Mouse (Mus musculus): ENCODE data around the gene Cpne4.

Cpne4 gene

DNA sequence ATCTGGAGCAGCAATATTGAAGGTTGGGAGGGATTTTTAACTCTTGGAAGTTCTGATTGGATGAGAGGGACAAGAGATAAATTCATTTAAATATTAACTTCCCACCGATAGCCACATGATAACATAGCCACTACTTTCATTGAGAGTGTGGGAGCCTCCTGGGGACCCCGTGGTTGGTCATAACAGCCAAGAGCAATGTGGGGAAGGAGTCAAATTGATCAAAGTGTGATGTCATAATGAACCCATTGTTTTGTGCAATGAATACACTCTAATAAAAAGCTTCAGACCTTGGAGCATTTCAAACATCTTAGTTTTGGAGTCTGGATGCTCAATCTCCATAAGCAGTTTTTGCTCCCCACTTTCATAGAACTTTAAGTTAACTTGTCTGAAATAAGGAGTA is at the start of gene Cpne4:
TSS of gene Cpne4 (plus strand) at position 301 of the 400 bp plus-strand sequence.
- no peak for DNase-seq (ENCODE audit: low spot score in 2 of 2)

DNA sequence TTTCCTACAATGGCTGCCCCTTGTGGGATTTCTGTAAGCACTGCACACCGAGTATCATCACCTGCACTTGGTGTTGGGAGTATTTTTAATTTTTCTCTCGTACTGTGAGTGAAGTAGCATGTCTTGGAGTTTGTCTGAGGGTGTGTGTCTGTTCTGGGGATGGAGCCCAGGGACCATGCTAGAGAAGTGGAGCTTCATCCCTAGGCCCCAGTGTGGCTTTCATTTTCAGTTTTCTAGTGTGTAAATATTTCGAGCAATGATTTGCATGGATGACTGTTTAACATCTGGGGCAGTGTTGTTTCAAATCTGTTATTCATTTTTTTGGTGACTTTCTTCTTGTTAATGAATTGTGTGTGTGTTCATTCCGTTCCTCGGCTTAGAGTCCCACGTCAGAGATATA is 31.9 kb upstream of the Cpne4 start:
- no peak for DNase-seq (ENCODE audit: low spot score in 2 of 2)

DNA sequence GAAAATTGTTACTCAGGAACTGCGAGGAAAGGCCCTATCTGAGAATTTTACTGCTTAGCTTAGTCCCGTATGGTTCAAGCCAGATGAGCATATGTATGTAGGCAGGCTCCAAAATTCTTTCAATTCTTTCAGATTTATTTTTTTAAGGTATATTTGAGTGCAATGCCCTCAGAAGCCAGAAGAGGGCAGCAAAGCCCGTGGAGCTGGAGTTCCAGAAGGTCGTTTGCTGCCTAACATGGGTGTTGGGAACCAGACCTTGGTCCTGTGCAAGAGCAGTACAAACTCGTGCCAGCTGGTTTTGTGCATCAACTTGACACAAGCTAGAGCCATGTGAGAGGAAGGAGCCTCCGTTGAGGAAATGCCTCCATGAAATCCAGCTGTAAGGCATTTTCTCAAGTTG is 11.6 kb upstream of the Cpne4 start:
- DNase-seq (ENCODE audit: low spot score in 2 of 2): peak in 1 of 2 experiments; percentile 15

DNA sequence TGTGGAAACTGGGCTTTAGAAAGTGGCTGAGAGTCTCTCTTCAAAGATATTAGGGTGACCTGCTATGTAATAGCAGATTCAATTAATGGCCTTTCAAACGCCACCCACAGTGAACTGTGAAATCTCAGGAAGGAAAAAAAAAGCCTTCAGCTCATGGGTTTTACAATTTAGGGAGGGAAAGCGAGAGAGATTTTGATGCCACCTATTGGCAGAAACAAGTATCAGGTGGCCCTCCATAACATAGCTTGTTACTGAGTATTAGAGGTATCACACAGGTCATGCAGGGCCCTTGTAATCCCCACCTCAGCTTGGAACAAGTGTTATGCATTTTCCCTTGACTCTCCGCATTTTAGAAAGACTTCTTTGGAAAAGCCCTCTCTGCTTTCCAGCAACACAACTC is 18.7 kb downstream of the Cpne4 start:
- DNase-seq (ENCODE audit: low spot score in 2 of 2): no peak

DNA sequence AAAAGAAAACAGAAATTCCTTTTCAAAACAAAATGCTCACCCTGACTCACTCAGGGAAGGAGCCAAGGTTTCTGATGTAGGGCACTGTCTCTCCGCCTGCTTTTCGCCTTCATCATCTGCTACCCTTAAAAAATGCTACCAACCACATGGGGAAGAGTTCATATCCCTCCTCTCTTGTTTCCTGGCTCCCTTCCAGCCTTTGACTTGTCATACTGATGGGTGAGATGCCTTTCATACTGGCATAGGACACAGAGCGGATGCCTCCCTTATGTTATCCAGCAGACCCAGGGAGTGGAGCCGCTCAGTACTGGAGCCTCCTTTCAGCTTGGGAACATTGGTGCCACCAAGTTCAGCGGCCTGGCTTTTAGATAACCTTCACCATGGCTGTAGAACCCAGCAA is 19.4 kb downstream of the Cpne4 start:
- DNase-seq (ENCODE audit: low spot score in 2 of 2): no peak

DNA sequence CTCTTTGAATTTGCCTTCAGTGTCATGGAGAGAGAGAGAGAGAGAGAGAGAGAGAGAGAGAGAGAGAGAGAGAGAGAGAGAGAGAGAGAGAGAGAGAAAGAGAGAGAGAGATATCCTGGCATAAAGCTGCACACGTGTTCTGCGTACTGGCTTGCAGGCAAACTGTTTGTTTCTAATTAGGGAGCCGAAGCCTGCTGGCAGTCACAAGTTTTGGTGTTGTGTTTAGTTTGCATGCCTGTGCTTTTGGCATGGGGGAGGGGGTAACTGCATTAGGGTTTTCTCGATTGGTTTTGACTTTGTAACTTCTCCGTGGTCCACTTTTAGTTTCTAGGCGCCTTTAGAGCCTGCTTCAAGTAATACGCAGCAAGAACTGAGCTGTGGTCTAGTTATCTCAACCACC is 20.0 kb downstream of the Cpne4 start:
- DNase-seq (ENCODE audit: low spot score in 2 of 2): no peak

DNA sequence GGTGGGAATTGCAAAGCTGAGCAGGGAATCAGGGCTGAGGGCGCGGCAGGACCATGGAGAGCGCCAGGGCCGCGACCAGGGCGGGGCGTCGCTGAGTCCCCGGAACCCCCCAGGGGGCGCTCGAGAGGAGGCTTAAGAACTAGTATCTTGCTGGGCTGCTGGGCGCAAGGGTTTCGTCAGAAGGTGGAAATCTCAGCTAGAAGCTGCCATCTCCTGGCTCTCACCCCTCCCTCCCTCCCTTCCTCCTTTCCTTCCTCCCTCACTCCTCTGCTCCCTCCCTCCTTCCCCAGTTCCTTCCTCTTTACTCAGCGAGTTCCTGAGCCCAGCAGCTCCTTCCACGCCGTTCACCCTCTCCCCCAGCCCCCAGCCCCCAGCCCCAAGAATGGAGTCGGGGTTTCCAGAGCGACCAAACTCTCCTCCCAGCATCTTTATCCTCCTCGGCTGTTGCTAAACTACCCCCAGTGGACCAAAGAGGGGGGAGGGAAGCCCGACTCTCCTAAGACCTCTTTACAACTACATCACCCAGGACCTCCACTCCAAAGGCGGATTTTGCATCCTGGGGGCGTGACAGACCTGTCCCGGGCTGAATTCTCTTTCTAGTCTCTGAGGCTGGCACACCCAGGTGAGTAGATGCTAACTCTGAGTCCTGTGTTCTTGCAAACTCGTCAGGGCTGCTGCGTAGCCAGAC is 22.5 kb downstream of the Cpne4 start:
- DNase-seq (ENCODE audit: low spot score in 2 of 2): peak; percentile 8 to 76

DNA sequence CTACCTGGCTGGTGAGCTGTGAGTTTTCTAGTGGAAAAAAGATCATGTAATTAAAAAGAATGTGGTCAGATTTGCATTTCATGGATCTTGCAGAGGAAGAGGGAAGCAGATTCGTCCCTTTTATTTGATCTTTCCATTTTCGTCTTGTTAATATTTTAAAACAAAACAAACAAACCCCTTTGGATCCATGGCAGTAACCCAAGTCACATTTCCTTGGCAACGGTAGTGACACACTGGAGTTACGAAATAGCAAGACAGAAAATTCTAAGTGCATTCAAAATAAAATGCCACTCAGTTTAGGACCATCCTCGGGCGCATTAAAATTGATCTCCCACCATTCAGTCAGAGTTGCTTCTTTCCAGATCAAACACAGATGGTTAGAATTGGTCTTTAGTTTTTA is 25.8 kb downstream of the Cpne4 start:
- DNase-seq (ENCODE audit: low spot score in 2 of 2): no peak

DNA sequence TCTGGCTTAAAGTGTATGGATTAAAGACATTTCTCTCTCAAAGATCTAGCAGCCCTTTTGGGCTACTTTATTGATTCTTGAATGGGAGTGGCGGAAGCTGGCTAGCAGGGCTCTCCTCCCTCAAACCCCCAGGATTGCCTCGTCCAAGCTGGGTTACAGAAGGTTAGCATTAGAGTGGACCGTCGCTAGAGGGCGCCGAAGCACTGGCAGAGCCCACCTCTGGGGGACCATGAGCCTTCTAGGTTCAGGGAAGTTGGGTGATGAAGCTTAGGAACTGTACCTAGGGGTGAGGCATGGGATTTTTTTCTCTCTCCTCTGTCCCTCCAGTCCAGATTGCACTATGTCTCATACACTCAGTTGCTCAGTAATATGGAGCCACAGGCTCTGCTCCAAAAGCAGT is 27.4 kb downstream of the Cpne4 start:
- DNase-seq (ENCODE audit: low spot score in 2 of 2): peak; percentile 6 to 71

DNA sequence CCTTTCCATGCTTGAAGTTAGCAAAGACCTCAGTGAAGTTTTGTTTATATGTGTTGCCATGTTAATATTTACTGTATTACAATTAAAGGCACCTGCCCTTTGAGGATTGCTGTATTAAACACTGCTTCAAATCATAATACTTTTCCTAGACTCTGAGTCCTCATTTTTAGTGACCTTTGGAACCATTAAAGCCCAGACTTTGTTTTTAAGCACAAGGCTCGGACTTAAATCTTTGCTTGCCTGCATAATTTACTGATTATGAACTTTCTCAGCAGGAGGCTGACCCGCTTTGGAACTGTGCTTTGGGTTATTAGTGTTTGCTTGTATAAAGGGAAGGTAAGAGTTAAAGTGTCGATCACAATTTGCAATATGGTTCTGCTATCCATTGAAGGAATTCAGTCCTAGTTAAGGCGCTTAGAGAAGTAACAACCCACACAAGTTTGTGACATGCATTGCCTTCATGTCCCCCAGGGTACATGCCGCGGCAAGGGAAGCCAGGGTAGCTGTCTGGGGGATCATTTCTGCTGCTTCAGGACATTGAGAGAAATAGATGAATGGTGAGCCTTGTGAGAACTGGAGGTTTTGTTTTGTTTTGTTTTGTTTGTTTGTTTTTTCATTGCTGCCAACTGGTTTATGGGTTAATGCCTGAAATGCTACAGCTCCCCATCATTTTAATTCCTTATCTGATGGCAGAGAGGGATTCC is 35.0 kb downstream of the Cpne4 start:
- DNase-seq (ENCODE audit: low spot score in 2 of 2): no peak

DNA sequence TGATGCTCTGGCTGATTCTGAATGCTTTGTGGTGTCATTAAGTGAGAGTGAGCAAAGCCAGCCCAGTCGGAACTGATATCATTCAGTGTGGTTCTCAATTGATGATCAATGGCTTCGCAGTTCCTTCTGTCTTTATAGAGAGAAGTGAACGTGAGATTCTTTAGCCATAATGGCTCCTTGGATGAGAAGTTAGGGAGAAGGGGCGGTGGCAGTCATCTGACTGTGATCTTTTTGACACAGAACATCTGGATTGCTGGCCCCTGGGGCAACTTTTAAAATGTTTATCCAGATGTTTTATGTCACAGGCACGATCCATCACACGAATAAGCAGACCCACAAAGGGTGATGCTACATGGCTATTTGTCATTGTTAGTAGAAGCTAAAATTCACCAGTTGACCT is 35.6 kb downstream of the Cpne4 start:
- DNase-seq (ENCODE audit: low spot score in 2 of 2): no peak

DNA sequence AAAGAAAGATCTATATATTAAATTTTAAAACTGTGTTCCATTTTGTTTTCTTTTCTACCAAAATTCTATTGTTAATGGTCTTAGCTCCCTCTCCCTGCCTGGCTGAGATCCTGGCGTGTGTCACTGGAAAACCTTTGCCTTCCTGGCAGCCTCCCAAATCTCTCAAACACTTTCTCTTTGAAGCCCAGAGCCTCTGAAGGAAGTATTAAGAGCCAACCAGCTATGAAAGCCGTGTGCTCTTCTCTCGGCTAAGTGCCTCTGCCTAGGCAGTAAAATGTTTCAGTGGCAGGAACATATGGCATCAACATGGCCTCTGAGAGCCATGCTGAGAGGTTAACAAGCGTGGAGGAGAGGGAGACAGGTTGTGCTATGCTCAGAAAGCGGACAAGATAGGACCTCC is 47.5 kb downstream of the Cpne4 start:
- DNase-seq (ENCODE audit: low spot score in 2 of 2): no peak

DNA sequence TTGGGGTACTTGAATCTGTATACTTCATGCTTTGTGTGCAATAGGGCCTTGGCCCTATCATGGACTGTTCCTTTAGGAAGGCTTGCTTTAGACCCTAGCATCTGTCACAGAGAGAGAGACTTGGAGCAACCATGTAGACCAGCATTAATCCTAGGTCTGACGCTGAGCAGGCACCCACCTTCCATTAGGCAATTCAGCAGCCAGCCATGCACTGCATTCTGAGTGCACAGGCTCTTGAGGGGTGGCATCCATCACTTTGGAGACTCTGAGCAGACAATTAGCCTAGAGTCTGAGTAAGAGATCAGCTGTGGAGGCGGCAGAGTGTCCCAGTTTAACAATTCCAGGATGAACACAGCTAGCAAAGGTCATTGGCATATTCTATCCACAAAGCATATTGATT is 47.9 kb downstream of the Cpne4 start:
- no peak for DNase-seq (ENCODE audit: low spot score in 2 of 2)

DNA sequence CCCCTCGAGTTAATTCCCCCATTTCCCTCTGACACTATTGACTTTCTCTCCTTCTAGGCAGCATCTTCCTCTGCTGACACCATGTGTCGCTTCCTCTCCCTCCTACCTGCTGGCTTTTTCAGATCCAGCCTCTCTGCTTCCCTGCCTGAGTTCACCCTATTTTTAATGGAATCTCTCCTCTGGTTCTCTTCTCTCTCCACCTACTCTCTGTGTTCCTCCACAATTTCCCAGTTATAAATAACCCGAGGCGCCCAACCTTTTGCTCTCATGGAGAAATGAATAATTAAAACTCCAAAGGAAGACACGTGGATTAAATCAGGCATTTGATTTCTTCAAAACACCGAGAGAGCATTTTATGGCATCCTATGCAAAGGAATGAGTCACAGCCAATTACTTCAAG is 65.4 kb downstream of the Cpne4 start:
- DNase-seq (ENCODE audit: low spot score in 2 of 2): no peak

DNA sequence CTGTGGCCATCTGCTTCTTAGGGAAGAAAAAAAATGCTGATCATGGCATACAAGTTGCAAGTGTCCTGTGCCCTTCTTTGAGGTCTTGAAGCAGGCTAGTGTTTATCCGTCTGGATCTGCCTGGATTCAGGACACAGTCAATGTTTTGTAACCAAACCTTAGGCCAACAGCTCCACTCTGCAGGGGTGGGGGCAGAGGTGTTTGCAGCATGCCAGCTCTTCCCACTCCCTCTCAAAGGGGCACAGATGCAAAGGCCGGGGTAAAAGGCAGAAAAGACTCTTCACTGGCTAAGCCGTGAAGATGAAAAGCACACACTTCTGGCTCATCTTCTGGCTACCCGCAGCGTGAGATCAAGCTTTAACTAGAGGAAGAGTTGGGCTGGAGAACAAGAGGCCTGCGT is 69.6 kb downstream of the Cpne4 start:
- no peak for DNase-seq (ENCODE audit: low spot score in 2 of 2)

DNA sequence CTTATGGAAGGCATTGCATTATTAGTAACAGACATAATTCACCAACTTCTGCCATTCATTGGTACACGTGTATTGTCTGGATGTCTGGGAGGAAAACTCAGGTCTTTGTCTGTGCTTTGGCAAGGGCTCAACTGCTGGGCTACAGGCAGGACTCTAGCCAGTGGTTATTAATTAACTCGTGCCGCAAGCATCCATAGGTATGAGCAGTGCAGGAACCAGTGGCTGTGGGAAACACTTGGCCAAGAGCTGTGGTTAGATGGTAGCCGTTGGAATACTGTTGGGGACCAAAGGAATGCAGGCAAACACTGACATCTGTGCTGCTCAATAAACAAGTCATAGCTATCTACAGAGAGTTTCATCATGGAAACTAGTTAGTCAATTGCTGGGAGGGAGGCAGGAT is 76.5 kb downstream of the Cpne4 start:
- no peak for DNase-seq (ENCODE audit: low spot score in 2 of 2)

DNA sequence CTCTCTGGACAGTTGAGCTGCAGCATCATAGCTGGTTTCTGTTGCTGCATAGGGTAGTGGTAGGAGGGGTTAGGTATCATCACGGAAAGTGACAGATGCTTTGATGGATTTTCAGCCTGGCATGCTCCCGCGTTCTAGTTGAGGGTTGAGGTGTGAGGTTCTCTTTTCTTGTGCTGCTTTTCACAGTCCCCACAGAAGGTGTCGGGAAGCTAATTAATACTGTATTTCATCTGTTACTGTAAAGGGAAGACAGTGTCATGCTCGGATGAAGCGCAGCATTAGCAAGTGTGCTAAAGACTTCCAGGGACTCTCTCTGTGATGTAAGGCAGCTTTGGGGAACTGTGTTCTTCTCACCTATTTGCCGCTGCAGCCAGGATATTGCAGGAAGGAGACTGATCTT is 80.7 kb downstream of the Cpne4 start:
- DNase-seq (ENCODE audit: low spot score in 2 of 2): no peak

DNA sequence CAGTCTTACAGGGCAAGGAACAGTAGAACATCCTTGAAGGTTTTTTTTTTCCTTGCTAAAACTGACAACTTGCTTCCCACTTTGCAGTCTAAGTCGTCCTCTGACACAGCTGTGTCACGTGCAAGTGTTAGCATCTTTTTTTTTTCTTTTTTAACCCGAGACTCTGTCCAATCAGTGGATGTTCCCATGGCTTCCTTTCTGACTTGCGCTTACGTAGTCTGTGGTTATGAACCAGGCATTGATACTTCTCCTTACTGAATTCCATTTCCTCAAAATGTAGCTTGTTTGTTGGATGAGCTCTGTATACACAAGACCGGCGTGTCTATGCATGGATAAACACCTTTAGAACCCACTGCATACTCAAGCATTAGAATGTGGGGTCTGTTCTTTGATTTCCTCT is 82.2 kb downstream of the Cpne4 start:
- no peak for DNase-seq (ENCODE audit: low spot score in 2 of 2)

DNA sequence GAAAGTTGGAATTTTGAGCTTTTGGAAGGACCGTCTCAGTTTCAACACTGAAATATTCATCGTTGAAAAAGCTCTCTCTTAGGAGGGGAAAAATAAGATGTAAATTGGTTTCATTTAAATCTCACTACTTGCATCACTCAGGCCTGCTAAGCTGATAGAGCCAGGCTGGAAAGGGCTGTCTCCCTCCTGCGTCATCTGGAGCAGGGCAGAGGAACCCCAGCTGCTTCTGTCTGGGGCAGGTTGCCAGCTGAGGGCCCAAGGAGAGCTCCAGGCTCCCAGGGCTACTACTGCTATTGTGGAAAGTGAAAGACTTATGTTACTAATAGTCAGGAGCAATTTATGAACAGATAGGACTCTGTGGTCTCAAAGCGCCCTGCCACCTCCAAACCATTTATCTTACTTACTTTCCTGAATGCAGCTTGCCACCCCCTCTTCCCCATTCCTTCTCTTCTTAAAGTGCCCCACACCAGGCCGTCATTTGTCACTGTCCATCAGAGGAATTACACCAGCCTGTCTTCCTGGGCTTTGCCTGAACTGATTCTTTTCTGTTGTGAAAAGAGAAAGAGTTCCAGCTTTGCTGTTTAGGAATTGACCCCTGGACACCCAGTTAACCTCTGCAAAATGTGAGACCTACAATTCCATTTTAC is 99.4 kb downstream of the Cpne4 start:
- DNase-seq (ENCODE audit: low spot score in 2 of 2): peak in 1 of 2 experiments; percentile 14

DNA sequence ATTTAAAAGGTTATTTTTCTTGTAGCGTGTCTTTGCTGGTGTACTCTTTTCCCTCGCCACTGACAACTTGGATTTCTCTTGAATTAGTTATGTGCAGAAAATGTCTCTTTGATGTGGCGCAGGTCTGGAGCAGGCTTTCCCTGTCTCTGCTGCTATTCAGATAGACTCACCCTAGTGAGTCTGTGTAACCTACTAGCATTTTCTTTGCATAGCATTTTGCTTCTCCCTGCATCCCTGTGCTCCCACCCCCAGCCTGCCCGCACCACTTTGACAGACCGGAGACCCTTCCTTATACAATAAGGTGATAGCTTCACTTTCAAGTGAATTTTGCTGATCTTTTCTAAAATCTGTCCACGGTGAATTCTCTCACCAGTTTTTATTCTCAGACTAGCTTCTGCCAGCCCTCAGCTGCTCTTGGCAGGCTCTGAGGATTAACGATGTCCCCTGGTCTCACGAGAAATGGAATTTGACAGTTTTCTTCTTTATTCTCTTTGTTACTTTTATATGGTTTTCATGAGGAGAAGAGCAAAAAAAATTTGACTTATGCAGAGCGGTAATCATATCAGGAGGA is 105.7 kb downstream of the Cpne4 start:
- DNase-seq (ENCODE audit: low spot score in 2 of 2): no peak

DNA sequence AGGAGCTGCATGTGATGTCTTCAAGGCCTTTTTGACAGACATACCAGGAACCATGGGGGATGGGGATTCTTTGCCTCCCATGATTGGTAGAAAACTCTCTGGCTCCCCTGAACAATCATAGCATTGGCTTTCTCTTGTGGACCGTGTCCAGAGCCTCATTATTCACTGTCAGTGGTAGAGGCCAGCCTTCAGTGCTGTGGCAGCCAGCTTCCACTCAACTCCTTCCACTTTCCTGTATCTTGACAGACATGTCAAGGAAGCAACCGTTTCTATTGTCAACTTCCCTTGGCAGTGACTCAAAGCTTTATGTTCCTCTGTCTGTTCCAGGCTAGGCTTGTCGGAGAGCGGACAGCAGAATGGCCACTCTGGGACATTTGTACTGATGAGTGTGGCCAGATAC is 112.7 kb downstream of the Cpne4 start:
- DNase-seq (ENCODE audit: low spot score in 2 of 2): no peak

DNA sequence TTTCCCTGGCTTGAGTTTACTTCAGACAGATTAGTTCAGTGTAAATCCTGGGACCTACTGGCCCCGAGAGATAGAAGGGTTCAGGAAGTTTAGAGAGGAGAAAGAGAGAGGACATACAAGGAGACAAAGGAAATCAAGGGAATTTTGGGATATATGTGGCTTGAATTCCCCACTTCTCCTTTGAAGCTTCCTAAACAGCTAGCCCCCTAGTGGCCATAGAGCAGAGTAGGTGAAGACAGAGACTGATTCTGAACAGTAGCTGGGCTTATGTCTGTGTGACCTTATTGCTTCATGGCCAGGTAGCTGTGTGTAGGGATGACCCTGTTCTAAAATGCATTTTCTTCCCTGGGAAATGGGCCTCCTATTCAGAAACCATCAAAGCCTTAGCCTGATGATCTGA is 129.6 kb downstream of the Cpne4 start:
- DNase-seq (ENCODE audit: low spot score in 2 of 2): no peak

DNA sequence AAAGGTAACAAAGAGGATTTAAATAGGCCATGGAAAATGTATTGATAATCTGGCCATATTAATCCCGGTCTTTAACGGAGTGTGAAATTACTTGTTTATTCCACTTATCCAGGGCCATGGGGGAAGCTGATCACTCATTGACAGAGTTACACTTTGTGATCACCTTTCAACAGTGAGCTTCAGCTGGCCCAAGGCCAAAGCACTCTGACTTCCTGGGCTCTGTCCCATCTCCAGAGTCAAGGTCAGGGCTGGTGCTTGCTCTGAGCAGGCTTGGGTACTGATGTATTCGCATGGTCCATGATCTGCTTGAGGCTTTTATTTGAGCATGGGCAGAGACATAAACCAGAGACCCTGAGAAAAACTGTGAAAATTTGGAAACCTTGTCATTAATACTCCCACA is 131.5 kb downstream of the Cpne4 start:
- no peak for DNase-seq (ENCODE audit: low spot score in 2 of 2)
